In the genomic region with DNA sequence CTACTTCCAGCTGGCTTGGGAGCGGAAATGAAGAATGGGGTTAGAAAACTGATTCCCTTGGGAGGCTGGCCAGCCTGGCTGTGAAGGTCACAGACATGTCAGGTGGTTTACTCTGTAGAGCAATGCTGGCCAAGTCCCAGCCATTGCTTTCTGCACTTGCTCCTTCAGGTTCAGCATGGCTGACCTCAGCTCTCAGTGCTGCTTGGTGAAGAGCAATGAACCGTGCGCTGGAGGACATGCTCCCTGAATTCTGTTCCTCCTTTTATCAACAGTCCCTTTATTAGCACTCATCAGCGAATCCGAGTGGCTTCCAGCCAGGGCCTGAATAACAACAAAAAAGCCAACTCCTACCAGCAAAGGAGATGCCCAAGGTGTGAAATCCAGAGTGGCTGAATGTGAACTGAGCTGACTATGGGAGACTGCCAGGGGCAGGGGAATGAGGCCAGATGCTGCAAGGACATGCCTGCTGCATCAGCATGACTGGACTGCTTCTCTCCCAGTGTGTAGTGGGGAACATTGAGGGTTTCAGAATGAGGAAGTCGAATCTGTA, we compare ENCODE assay signal across 7 mouse cellular contexts. TPM values are rescaled to one million over a fixed set of nuclear protein-coding genes. Genes with fewer than 3 reads are reported as not detected.
DNase-seq lines count a peak whose midpoint lies in the region; ATAC-seq and TF ChIP-seq lines count a peak whose summit lies in the region.

No protein-coding gene starts in this region.

- DNase-seq in CH12.LX (ENCODE audit: extremely low read depth) (peak; percentile 8), R1 (ENCODE audit: low read depth, low spot score) (peak; percentile 28)
- DNase-seq in embryo, embryonic 9.5 days (ENCODE audit: extremely low spot score) = peak; percentile 31
- DNase-seq in hindbrain, embryonic 10.5 days (ENCODE audit: low spot score) = peak; percentile 47
- peak; percentile 55 to 77 for DNase-seq in layer of hippocampus, postnatal 14 days (ENCODE audit: low spot score in 2 of 2)
- DNase-seq in midbrain, embryonic 14.5 days = peak; percentile 34
- DNase-seq in spleen, postnatal 4 days (ENCODE audit: low spot score in 2 of 2) = peak; percentile 19 to 64

- no peaks in the 10 kb centered on the region for H3K79me2 ChIP-seq in CH12.LX (replicated peaks; ENCODE audit: control insufficient read depth, extremely low read depth, insufficient read depth, poor library complexity, severe bottlenecking)

- TF ChIP-seq POLR2A in CH12.LX (IDR thresholded peaks at IDR 0.05; ENCODE audit: low read depth, low read length) = no peak

- TF ChIP-seq EP300 in CH12.LX (IDR thresholded peaks at IDR 0.05; ENCODE audit: low read length) = no peak

- in situ Hi-C loops in CH12.LX (cut with MboI; ENCODE audit: low pct_ligation_motif_present, low pct_unique_long_range_greater_than_20kb, low sequenced_read_pairs) = no loop called here

- no peak overlapping the region for H3K9ac ChIP-seq in CH12.LX (ENCODE audit: insufficient read depth, low read depth)
- no peak overlapping the region for H3K9ac ChIP-seq in midbrain, embryonic 14.5 days (replicated peaks; ENCODE audit: low read length)

- H3K4me2 ChIP-seq in CH12.LX (ENCODE audit: insufficient read depth, low read depth, poor library complexity, severe bottlenecking) = no peak overlapping the region
- no peak overlapping the region for H3K4me2 ChIP-seq in midbrain, embryonic 14.5 days (ENCODE audit: low read length)

- H3K36me3 ChIP-seq in CH12.LX (replicated peaks in 1 of 2; ENCODE audit: control insufficient read depth in 1 of 2, insufficient read depth in 1 of 2, low read length in 1 of 2) = no peaks in the 10 kb centered on the region
- H3K36me3 ChIP-seq in hindbrain, embryonic 10.5 days = no peaks in the 10 kb centered on the region
- no peaks in the 10 kb centered on the region for H3K36me3 ChIP-seq in midbrain, embryonic 14.5 days (ENCODE audit: control insufficient read depth, insufficient read depth, low read length)

- no peak overlapping the region for H3K27ac ChIP-seq in CH12.LX (ENCODE audit: insufficient read depth, low read depth)
- no peak overlapping the region for H3K27ac ChIP-seq in hindbrain, embryonic 10.5 days
- no peak overlapping the region for H3K27ac ChIP-seq in midbrain, embryonic 14.5 days (replicated peaks; ENCODE audit: low read depth, low read length)

- peaks cover 0 to 12% of the 10 kb centered on the region in 2 experiments; a peak in 2 of 4 replicates for H3K4me1 ChIP-seq in CH12.LX (ENCODE audit: control insufficient read depth in 1 of 2, insufficient read depth in 2 of 2)
- peaks cover 13% of the 10 kb centered on the region for H3K4me1 ChIP-seq in hindbrain, embryonic 10.5 days (replicated peaks)
- no peaks in the 10 kb centered on the region for H3K4me1 ChIP-seq in midbrain, embryonic 14.5 days (ENCODE audit: control insufficient read depth, insufficient read depth, low read length)

- 39% methylated on average over 6 of the region's 6 CpGs for WGBS in hindbrain, embryonic 10.5 days
- WGBS in midbrain, embryonic 14.5 days = 26% methylated on average over 6 of the region's 6 CpGs

- TF ChIP-seq CTCF in CH12.LX (conservative IDR thresholded peaks at IDR 0.05 in 1 of 2, IDR thresholded peaks at IDR 0.05 in 1 of 2; ENCODE audit: low read depth in 2 of 2, low read length in 2 of 2) = no peak

- no peak for TF ChIP-seq RAD21 in CH12.LX (IDR thresholded peaks at IDR 0.05; ENCODE audit: low read depth, low read length)

- dilution Hi-C loops in CH12.LX (cut with MboI; ENCODE audit: extremely low pct_ligation_motif_present, extremely low pct_unique_long_range_greater_than_20kb, low sequenced_read_pairs) = no loop called here

- no peaks in the 10 kb centered on the region for H3K27me3 ChIP-seq in CH12.LX (replicated peaks)
- no peaks in the 10 kb centered on the region for H3K27me3 ChIP-seq in hindbrain, embryonic 10.5 days (ENCODE audit: insufficient read depth, poor library complexity, severe bottlenecking)
- H3K27me3 ChIP-seq in midbrain, embryonic 14.5 days (ENCODE audit: control insufficient read depth, insufficient read depth, low read length) = no peaks in the 10 kb centered on the region

- ATAC-seq in midbrain, embryonic 14.5 days (ENCODE audit: low FRiP score, low TSS enrichment) = peak; percentile 70; the same call in 1 of the 2 replicates

- peaks cover 35% of the 10 kb centered on the region for H3K9me3 ChIP-seq in CH12.LX (replicated peaks; ENCODE audit: low read length)
- H3K9me3 ChIP-seq in hindbrain, embryonic 10.5 days = no peaks in the 10 kb centered on the region
- H3K9me3 ChIP-seq in midbrain, embryonic 14.5 days (ENCODE audit: control insufficient read depth, low read length) = no peaks in the 10 kb centered on the region

- H3K4me3 ChIP-seq in CH12.LX (replicated peaks in 1 of 3; ENCODE audit: low read depth in 2 of 3, low read length in 2 of 3, poor library complexity in 1 of 3) = no peak overlapping the region
- H3K4me3 ChIP-seq in hindbrain, embryonic 10.5 days = no peak overlapping the region
- H3K4me3 ChIP-seq in midbrain, embryonic 14.5 days (replicated peaks; ENCODE audit: low read depth, low read length) = no peak overlapping the region

TF ChIP-seq in CH12.LX, 34 proteins besides CTCF, POLR2A, EP300 and RAD21:
- TF ChIP-seq NRF1 (IDR thresholded peaks at IDR 0.05; ENCODE audit: low read depth, low read length) (no peak), MAFK (IDR thresholded peaks at IDR 0.05; ENCODE audit: insufficient replicate concordance, low read length) (no peak), IRF4 (IDR thresholded peaks at IDR 0.05; ENCODE audit: low read depth, low read length) (no peak), UBTF (IDR thresholded peaks at IDR 0.05; ENCODE audit: low read depth, low read length) (no peak), MAX (IDR thresholded peaks at IDR 0.05; ENCODE audit: low read length) (no peak), BHLHE40 (IDR thresholded peaks at IDR 0.05; ENCODE audit: low read depth, low read length) (no peak), PAX5 (IDR thresholded peaks at IDR 0.05; ENCODE audit: low read length) (no peak), USF2 (conservative IDR thresholded peaks at IDR 0.05; ENCODE audit: low read depth, low read length) (no peak), ETS1 (conservative IDR thresholded peaks at IDR 0.05; ENCODE audit: low read depth, low read length) (no peak), HCFC1 (IDR thresholded peaks at IDR 0.05; ENCODE audit: low read depth, low read length) (no peak), ELF1 (IDR thresholded peaks at IDR 0.05; ENCODE audit: low read depth, low read length) (no peak), E2F4 (IDR thresholded peaks at IDR 0.05; ENCODE audit: insufficient replicate concordance, low read depth, low read length) (no peak), CHD2 (IDR thresholded peaks at IDR 0.05; ENCODE audit: low read length) (no peak), SMC3 (IDR thresholded peaks at IDR 0.05; ENCODE audit: low read depth, low read length) (no peak), TCF12 (IDR thresholded peaks at IDR 0.05; ENCODE audit: low read depth, low read length) (no peak), USF1 (IDR thresholded peaks at IDR 0.05; ENCODE audit: low read depth, low read length) (no peak), NELFE (IDR thresholded peaks at IDR 0.05; ENCODE audit: low read depth, low read length) (no peak), MXI1 (IDR thresholded peaks at IDR 0.05; ENCODE audit: low read depth, low read length) (no peak), POLR2AphosphoS2 (IDR thresholded peaks at IDR 0.05; ENCODE audit: low read depth, low read length) (no peak)

RNA-seq across cellular contexts. Expression of a gene that starts 10.3 kb away (rescaled TPM):
- total RNA-seq in CH12.LX (2012; rRNA removed) (not detected in 2 replicates), CH12.LX (2014; rRNA removed) (0.14 TPM in 1 of 2 replicates, not detected in the other)
- polyA plus RNA-seq in CH12.LX (2012; ENCODE audit: insufficient read length, low read depth) = 0.27 TPM in 1 of 2 replicates, not detected in the other
- polyA plus RNA-seq in hindbrain, embryonic 10.5 days (2016; fragmentation: Nextera tagmentation; extraction: Ambion mirVana) = 7.0 and 11.2 TPM in 2 replicates
- 10 to 100 TPM; 90.7 to 93.7 TPM for total RNA-seq in layer of hippocampus, postnatal 14 days (2021)
- 18.7 and 25.2 TPM in 2 replicates for polyA plus RNA-seq in midbrain, embryonic 14.5 days (2014; fragmentation: Nextera tagmentation; extraction: Ambion mirVana)

RNA-seq across cellular contexts. Expression of a gene that starts 14.2 kb away (rescaled TPM):
- total RNA-seq in CH12.LX (2012; rRNA removed) (not detected in 2 replicates), CH12.LX (2014; rRNA removed) (not detected in 2 replicates)
- polyA plus RNA-seq in CH12.LX (2012; ENCODE audit: insufficient read length, low read depth) = not detected in 2 replicates
- polyA plus RNA-seq in hindbrain, embryonic 10.5 days (2016; fragmentation: Nextera tagmentation; extraction: Ambion mirVana) = 0.29 and 1.5 TPM in 2 replicates
- under 1 TPM in 1 of 2 experiments, not detected in 1; 0.51 TPM for total RNA-seq in layer of hippocampus, postnatal 14 days (2021)
- polyA plus RNA-seq in midbrain, embryonic 14.5 days (2014; fragmentation: Nextera tagmentation; extraction: Ambion mirVana) = 0.16 and 0.43 TPM in 2 replicates

RNA-seq across cellular contexts. Expression of a gene that starts 55.0 kb away (rescaled TPM):
- not detected in 2 replicates for total RNA-seq in CH12.LX (2012; rRNA removed)
- not detected in 2 replicates for total RNA-seq in CH12.LX (2014; rRNA removed)
- not detected in 2 replicates for polyA plus RNA-seq in CH12.LX (2012; ENCODE audit: insufficient read length, low read depth)
- not detected in 2 replicates for polyA plus RNA-seq in hindbrain, embryonic 10.5 days (2016; fragmentation: Nextera tagmentation; extraction: Ambion mirVana)
- total RNA-seq in layer of hippocampus, postnatal 14 days (2021) = not detected
- 0.07 TPM in 1 of 2 replicates, not detected in the other for polyA plus RNA-seq in midbrain, embryonic 14.5 days (2014; fragmentation: Nextera tagmentation; extraction: Ambion mirVana)

Comparison
In these comparisons a context has a peak if more than half of its experiments do, and no peak if none do; other contexts are left out.
1. DNase-seq: peak in every context shown above with its lines; median percentile 66 in layer of hippocampus, postnatal 14 days; 47 in hindbrain, embryonic 10.5 days; 42 in spleen, postnatal 4 days; 34 in midbrain, embryonic 14.5 days; 31 in embryo, embryonic 9.5 days; 28 in R1; 8 in CH12.LX.